Mouse (Mus musculus): ENCODE results near the gene Cfap299. TPM values are rescaled to one million over a fixed set of nuclear protein-coding genes. Genes with fewer than 3 reads are reported as not detected.

Cfap299 gene
- total RNA-seq, 2 experiments from 2014 or later, result not detected

DNA sequence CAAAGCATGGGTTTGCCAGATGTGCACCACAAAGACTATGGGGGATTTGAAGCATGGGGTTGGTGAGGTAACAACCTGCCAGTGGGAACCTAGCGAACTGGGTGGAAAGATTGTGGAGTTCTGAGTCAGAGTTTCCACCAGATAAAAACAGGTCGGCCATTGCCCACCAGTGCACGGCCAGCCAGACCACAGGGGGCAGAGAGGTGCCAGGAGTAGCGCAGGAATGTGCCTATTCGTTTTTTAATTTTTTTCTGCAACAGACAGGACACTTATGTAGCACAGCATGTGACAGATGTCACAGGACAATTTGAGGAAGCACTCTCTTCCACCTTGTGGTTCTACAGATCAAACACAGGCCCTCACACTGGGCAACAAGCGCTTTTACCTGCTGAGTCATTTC is 475.7 kb downstream of the Cfap299 start:
- ATAC-seq (ENCODE audit: poor library complexity, severe bottlenecking), result no peak

DNA sequence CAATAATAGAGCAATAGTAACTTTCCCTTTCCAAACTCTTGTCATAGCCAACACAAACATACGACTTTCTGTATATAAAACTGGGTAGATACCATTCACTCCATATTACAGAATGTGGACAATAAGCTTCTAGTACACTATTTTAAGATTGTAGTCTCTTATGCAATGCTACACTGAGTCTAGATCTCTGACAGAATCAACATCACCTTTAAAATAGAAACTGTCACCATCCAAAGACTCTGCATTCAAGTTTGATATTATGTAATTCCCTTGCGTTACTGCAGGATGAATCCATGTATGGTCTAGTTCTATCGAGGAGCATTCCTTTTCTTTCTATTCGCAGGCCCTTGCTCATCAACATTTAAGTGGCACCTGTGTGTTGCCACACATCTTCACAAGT is 477.4 kb downstream of the Cfap299 start:
- no peak for ATAC-seq (ENCODE audit: poor library complexity, severe bottlenecking)

DNA sequence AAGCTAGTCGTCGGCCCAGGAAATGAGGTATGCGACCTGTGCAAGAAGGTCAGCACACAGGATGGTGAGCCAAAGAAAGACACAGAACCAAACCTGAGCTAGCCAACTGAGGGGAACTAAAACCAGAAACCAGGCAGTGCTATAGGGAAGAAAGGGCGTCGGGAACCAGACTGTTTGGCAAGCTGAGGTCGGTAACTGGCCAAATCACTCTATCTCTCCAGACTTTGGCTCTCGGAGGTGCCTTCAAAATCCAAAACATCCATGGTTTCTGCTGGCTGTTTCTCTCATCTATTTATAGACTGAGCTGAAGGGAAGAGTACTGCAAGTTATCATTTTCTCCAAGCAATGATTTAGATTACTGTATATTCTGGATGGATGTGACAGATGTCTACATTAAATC is 477.9 kb downstream of the Cfap299 start:
- ATAC-seq (ENCODE audit: poor library complexity, severe bottlenecking), result no peak

DNA sequence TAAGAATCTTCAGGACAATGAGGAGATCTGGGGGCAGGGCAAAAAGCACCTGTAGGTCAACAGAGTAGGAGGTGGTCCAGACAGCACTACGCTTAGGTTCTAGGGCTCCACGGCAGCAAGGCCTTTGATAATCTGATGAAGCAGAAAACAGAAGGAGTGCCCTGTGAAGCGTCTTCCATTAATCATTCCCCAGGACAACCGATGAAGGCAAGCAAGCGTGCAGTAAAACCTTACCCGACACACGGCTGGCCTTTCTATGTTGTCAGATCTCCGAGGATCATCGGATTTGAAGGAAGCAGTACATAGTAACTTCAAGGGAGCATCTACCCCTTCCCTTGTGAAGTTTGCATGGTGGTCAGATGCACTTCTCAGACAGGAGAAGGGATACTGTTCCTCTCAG is 478.8 kb downstream of the Cfap299 start:
- no peak for ATAC-seq (ENCODE audit: poor library complexity, severe bottlenecking)

DNA sequence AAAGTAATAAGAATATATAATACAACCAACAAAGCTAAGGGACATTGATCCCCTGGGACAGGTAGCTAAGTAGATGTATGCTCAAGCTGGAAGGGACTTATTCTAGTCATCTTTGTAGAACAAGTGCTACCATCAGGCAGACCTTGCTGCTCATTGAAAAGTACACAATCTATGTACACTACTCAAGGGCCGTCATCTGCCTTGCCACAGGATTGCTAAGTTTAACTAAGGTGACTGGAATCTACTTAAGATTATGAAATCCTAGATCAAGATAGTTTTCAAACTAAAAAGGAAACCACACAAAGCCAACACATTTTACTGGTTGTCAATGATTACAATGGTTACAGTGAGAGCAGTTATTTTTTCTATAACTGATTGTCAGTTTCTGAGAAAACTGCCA is 483.3 kb downstream of the Cfap299 start:
- ATAC-seq (ENCODE audit: poor library complexity, severe bottlenecking), result no peak

DNA sequence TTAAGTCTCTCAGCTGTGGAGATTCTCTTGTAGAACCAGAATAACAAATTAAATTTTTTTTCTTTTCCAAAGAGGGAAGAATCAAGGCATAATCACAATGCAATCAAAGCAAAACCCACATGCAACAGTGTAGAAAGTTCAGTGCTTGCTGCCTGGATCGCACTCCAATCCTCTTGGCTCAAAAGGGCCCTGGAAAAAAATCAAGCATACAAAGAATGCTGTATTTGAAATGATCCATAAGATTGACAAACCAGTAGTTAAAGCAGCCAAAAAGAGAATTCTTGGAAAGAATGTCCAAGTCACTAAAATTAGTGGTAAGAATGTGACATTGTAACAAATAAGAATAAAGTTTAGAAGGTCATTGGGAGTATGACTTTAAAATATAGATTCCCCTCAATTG is 486.2 kb downstream of the Cfap299 start:
- ATAC-seq (ENCODE audit: poor library complexity, severe bottlenecking), result no peak

DNA sequence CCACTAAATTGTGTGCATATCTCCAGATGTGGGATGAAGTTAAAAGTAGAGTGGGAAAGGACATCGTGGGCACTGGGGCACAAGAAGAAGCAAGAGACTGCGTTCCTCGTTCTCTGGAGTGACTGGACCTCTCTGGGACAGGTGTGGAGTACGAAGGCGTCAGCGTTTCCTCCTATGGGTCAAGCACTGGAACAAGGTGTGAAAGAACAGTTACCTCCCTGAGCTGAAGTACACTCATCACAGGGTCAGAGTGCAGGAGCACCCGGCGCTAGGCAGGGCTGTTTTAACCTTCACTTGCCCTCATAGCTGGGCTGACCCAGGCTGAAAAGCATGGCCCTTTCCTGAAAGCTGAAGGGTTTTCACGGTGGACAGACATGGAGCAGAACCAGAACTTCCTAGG is 504.7 kb downstream of the Cfap299 start:
- ATAC-seq (ENCODE audit: poor library complexity, severe bottlenecking), result no peak

DNA sequence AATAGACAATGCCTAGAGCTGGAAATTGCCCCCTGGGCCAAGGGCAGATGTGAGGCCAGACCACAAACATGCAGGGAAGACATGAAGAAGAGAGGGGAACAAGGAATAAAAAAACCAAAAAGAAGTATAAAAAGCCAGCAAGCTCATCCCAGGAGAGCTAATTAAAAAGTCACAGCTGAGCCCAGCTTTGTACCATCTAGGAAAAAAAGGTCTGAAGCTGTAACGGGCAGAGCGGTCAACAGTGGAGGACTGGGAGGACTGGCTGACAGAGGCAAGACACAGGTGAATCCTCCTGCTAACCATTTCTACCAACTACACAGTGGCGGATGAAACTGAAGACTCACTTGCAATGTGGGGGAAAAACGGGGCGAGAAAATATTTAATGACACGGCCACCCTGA is 505.2 kb downstream of the Cfap299 start:
- no peak for ATAC-seq (ENCODE audit: poor library complexity, severe bottlenecking)

DNA sequence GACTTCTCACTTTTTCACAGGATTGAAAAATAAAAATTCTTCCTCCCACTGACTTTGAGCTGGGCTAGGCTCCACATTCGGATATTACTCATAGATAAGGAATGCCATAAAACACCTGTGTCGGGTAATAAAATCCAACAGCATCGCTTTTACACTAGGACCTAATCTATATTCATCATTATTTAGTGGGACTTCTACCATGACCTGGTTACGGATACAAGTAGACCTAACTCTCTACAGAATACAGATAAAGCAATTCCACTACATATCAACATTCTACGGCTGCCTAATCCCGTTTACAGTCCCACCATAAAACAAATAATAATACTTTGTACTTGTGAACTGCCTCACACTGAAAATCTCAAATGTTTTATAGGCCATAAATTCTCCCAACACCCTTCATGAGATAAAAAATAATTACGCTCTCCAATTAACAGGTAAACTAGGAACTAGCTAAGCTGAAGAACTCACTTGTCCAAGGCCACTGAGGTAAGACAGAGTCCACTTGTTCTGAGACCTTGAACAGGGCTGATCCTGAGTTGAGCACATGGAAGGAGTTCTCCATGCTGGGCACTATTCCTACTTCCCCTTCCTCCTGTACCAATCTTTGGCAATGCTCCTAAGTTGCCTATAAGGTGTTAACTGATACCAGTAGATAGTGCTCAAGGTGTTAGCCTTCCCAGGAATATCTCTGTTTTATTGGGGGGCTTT is 513.7 kb downstream of the Cfap299 start:
- no peak for ATAC-seq (ENCODE audit: poor library complexity, severe bottlenecking)

DNA sequence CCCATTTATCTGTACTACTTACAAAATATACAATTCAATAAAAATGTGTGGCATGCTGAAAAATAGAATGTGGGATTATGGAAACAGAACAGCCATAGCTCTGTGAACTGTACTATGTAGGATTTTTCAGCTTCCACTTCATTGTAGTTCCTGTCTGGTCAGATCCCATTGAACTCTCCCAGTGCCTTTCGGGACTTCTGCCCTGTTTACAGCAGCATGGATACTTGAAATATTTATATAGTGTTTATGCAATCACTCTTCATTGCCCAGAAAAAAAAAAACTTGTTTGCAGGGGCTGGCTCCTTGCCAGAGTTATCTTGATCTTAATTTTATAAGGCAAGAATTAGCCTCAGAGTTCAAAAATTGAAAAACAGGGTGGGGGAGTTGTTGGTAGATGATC is 515.6 kb downstream of the Cfap299 start:
- ATAC-seq (ENCODE audit: poor library complexity, severe bottlenecking), result no peak

Other genes starting within 250 kb of the Cfap299 start
- gene Prdm8, start 162.1 kb upstream of the Cfap299 start, total RNA-seq (2015), result not detected in 2 replicates
- not detected in 2 replicates for gene Prdm8, start 162.1 kb upstream of the Cfap299 start, total RNA-seq (2017)
- gene Fgf5, start 75.1 kb upstream of the Cfap299 start, total RNA-seq (2015), result not detected in 2 replicates
- gene Fgf5, start 75.1 kb upstream of the Cfap299 start, total RNA-seq (2017), result not detected in 2 replicates
- not detected in 2 replicates for gene Gm11111, start 223.4 kb downstream of the Cfap299 start, total RNA-seq (2015)
- gene Gm11111, start 223.4 kb downstream of the Cfap299 start, total RNA-seq (2017), result not detected in 2 replicates